Mouse (Mus musculus): Measurements from ENCODE around the gene Rbbp7.
"Not testable (repeated sequence)": the region's sequence is repeated elsewhere in the genome, so short reads cannot be mapped to it uniquely, and the experiment has no call there.

Rbbp7 gene

GRCm38 (mm10) chrX:162760115-162760942 is at the start of gene Rbbp7:
Gene Rbbp7 (plus strand): TSS chrX:162760402.
- DNase-seq (ENCODE audit: low spot score in 2 of 2), result peak; percentile 95

- DNase-seq (ENCODE audit: low spot score in 2 of 2), result peak in 1 of 2 experiments; percentile 38
These were observed 42.4 kb upstream of the Rbbp7 start for GRCm38 (mm10) chrX:162717837-162718236.

- no peak for DNase-seq (ENCODE audit: low spot score in 2 of 2)
These were observed 40.6 kb upstream of the Rbbp7 start for GRCm38 (mm10) chrX:162719615-162720014.

- DNase-seq (ENCODE audit: low spot score in 2 of 2), result no peak
These were observed 32.8 kb upstream of the Rbbp7 start for GRCm38 (mm10) chrX:162727367-162727777.

- no peak for DNase-seq (ENCODE audit: low spot score in 2 of 2)
These were observed 32.4 kb upstream of the Rbbp7 start for GRCm38 (mm10) chrX:162727795-162728194.

GRCm38 (mm10) chrX:162728228-162728627 is 32.0 kb upstream of the Rbbp7 start:
- DNase-seq (ENCODE audit: low spot score in 2 of 2), result no peak

- DNase-seq (ENCODE audit: low spot score in 2 of 2), result no peak
These were observed 30.2 kb upstream of the Rbbp7 start for GRCm38 (mm10) chrX:162730031-162730430.

GRCm38 (mm10) chrX:162734997-162735929 is 24.9 kb upstream of the Rbbp7 start:
- DNase-seq (ENCODE audit: low spot score in 2 of 2), result peak; percentile 74 to 75

GRCm38 (mm10) chrX:162736140-162736659 is 24.0 kb upstream of the Rbbp7 start:
- DNase-seq (ENCODE audit: low spot score in 2 of 2), result peak in 1 of 2 experiments; percentile 39

- DNase-seq (ENCODE audit: low spot score in 2 of 2), result no peak
These were observed 11.3 kb upstream of the Rbbp7 start for GRCm38 (mm10) chrX:162748696-162749420.

- no peak for DNase-seq (ENCODE audit: low spot score in 2 of 2)
These were observed 7.8 kb upstream of the Rbbp7 start for GRCm38 (mm10) chrX:162752418-162752817.

GRCm38 (mm10) chrX:162754314-162754713 is 5.9 kb upstream of the Rbbp7 start:
- DNase-seq (ENCODE audit: low spot score in 2 of 2), result no peak

- DNase-seq (ENCODE audit: low spot score in 2 of 2), result no peak
These were observed 4.1 kb upstream of the Rbbp7 start for GRCm38 (mm10) chrX:162756058-162756457.

- DNase-seq (ENCODE audit: low spot score in 2 of 2), result peak; percentile 52 to 71
These were observed 719 bp upstream of the Rbbp7 start for GRCm38 (mm10) chrX:162759251-162760114.

- peak; percentile 34 to 36 for DNase-seq (ENCODE audit: low spot score in 2 of 2)
These were observed 835 bp downstream of the Rbbp7 start for GRCm38 (mm10) chrX:162760958-162761515.

GRCm38 (mm10) chrX:162761716-162762395 is 1.7 kb downstream of the Rbbp7 start:
- no peak for DNase-seq (ENCODE audit: low spot score in 2 of 2)

GRCm38 (mm10) chrX:162770726-162771125 is 10.5 kb downstream of the Rbbp7 start:
- DNase-seq (ENCODE audit: low spot score in 2 of 2), result no peak

GRCm38 (mm10) chrX:162788372-162788771 is 28.2 kb downstream of the Rbbp7 start:
- DNase-seq (ENCODE audit: low spot score in 2 of 2), result no peak

GRCm38 (mm10) chrX:162791392-162791791 is 31.2 kb downstream of the Rbbp7 start:
- not testable (repeated sequence) for DNase-seq (ENCODE audit: low spot score in 2 of 2)

GRCm38 (mm10) chrX:162800371-162800770 is 40.2 kb downstream of the Rbbp7 start:
- DNase-seq (ENCODE audit: low spot score in 2 of 2), result peak; percentile 42 to 52

Measured in right cerebral cortex, postnatal 10 days (tissue).